Mouse (Mus musculus) frontal cortex, postnatal 36 days (tissue): ENCODE measurements at regions not wholly inside any gene's neighbourhood (a gene's known extent, or its start where the extent isn't known, plus 50 kb on each side); places are given as distances from the start of the nearest gene placed in this dataset.

Experiments
- DNase-seq, 2 experiments: peaks; one replicate each; pipeline ENCODE4 v3.0.0; 2022; ENCODE audit warnings: low spot score in 2 of 2

GRCm38 (mm10) chr15:62286666-62287655 lies 1364.1 kb upstream of the A1bg start:
- DNase-seq, result no peak

GRCm38 (mm10) chr15:62284606-62285531 lies 1362.1 kb upstream of the A1bg start:
- DNase-seq, result no peak

- DNase-seq, result no peak
Measured at GRCm38 (mm10) chr15:62283661-62284429, 1361.0 kb upstream of the A1bg start.

GRCm38 (mm10) chr15:62282646-62283045 lies 1359.8 kb upstream of the A1bg start:
- no peak for DNase-seq

- DNase-seq, result no peak
Measured at GRCm38 (mm10) chr15:62282116-62282515, 1359.3 kb upstream of the A1bg start.

GRCm38 (mm10) chr15:62279526-62279925 lies 1356.7 kb upstream of the A1bg start:
- DNase-seq, result no peak

GRCm38 (mm10) chr15:62274818-62275217 lies 1352.0 kb upstream of the A1bg start:
- no peak for DNase-seq

GRCm38 (mm10) chr15:62273855-62274488 lies 1351.2 kb upstream of the A1bg start:
- no peak for DNase-seq

GRCm38 (mm10) chr15:62272755-62273154 lies 1349.9 kb upstream of the A1bg start:
- no peak for DNase-seq

- DNase-seq, result no peak
Measured at GRCm38 (mm10) chr15:62271428-62271827, 1348.6 kb upstream of the A1bg start.

GRCm38 (mm10) chr15:62268189-62268588 lies 1345.4 kb upstream of the A1bg start:
- DNase-seq, result no peak

GRCm38 (mm10) chr15:62267536-62267935 lies 1344.7 kb upstream of the A1bg start:
- DNase-seq, result no peak

GRCm38 (mm10) chr15:62266025-62266424 lies 1343.2 kb upstream of the A1bg start:
- DNase-seq, result no peak

- DNase-seq, result no peak
Measured at GRCm38 (mm10) chr15:62265484-62265937, 1342.7 kb upstream of the A1bg start.

- no peak for DNase-seq
Measured at GRCm38 (mm10) chr15:62264966-62265365, 1342.2 kb upstream of the A1bg start.

GRCm38 (mm10) chr15:62264183-62264582 lies 1341.4 kb upstream of the A1bg start:
- DNase-seq, result no peak

- DNase-seq, result no peak
Measured at GRCm38 (mm10) chr15:62262487-62262886, 1339.7 kb upstream of the A1bg start.

GRCm38 (mm10) chr15:62261520-62261919 lies 1338.7 kb upstream of the A1bg start:
- peak; percentile 7 to 17 for DNase-seq

GRCm38 (mm10) chr15:62258611-62259010 lies 1335.8 kb upstream of the A1bg start:
- DNase-seq, result no peak

GRCm38 (mm10) chr15:62257955-62258354 lies 1335.1 kb upstream of the A1bg start:
- DNase-seq, result peak in 1 of 2 experiments; percentile 4

GRCm38 (mm10) chr15:62257110-62257667 lies 1334.4 kb upstream of the A1bg start:
- DNase-seq, result no peak
